Mouse (Mus musculus): Measurements from ENCODE around the gene Gm14214. TPM values are rescaled to one million over a fixed set of nuclear protein-coding genes. Genes with fewer than 3 reads are reported as not detected.

Gm14214 gene
- polyA plus RNA-seq, 1 experiment from 2014 or later, result not detected

GRCm38 (mm10) chr2:154723473-154723872 is 46.4 kb downstream of the Gm14214 start:
- no peak overlapping the region for H3K27ac ChIP-seq (ENCODE audit: low read length)
- H3K4me3 ChIP-seq (ENCODE audit: low read depth, low read length), result no peak overlapping the region
- H3K4me1 ChIP-seq (ENCODE audit: control insufficient read depth, low read depth, low read length), result no peaks in the 10 kb centered on the region
- ATAC-seq (ENCODE audit: low read depth), result no peak
- WGBS (ENCODE audit: insufficient replicate concordance), result 66% methylated on average over 4 of the region's 4 CpGs
- no peaks in the 10 kb centered on the region for H3K9me3 ChIP-seq (replicated peaks; ENCODE audit: control insufficient read depth, low read length)
- no peaks in the 10 kb centered on the region for H3K27me3 ChIP-seq (ENCODE audit: control insufficient read depth, insufficient read depth, low read depth, low read length)
- H3K4me2 ChIP-seq (ENCODE audit: low read depth, low read length), result no peak overlapping the region
- H3K36me3 ChIP-seq (ENCODE audit: control insufficient read depth, insufficient read depth), result no peaks in the 10 kb centered on the region
- no peak overlapping the region for H3K9ac ChIP-seq (ENCODE audit: low read depth, low read length)

GRCm38 (mm10) chr2:154720315-154720714 is 49.5 kb downstream of the Gm14214 start:
- Histone ChIP-seq H3K9ac (ENCODE audit: low read depth, low read length) (no peak overlapping the region), H3K4me1 (ENCODE audit: control insufficient read depth, low read depth, low read length) (no peaks in the 10 kb centered on the region), H3K9me3 (replicated peaks; ENCODE audit: control insufficient read depth, low read length) (no peaks in the 10 kb centered on the region), H3K27me3 (ENCODE audit: control insufficient read depth, insufficient read depth, low read depth, low read length) (no peaks in the 10 kb centered on the region), H3K4me3 (ENCODE audit: low read depth, low read length) (no peak overlapping the region), H3K4me2 (ENCODE audit: low read depth, low read length) (no peak overlapping the region), H3K27ac (ENCODE audit: low read length) (no peak overlapping the region), H3K36me3 (ENCODE audit: control insufficient read depth, insufficient read depth) (no peaks in the 10 kb centered on the region)
- no peak for ATAC-seq (ENCODE audit: low read depth)
- WGBS (ENCODE audit: insufficient replicate concordance), result 51% methylated on average over 2 of the region's 2 CpGs

Other genes starting within 250 kb of the Gm14214 start
- 1.8 and 2.2 TPM in 2 replicates for gene 1700003F12Rik, start 222.9 kb downstream of the Gm14214 start, polyA plus RNA-seq (2015; fragmentation: Nextera tagmentation; extraction: Ambion mirVana)
- 0.08 TPM in 1 of 2 replicates, not detected in the other for gene Actl10, start 218.3 kb downstream of the Gm14214 start, polyA plus RNA-seq (2015; fragmentation: Nextera tagmentation; extraction: Ambion mirVana)
- 0.44 and 0.73 TPM in 2 replicates for gene Necab3, start 211.1 kb downstream of the Gm14214 start, polyA plus RNA-seq (2015; fragmentation: Nextera tagmentation; extraction: Ambion mirVana)
- 9.8 and 14.5 TPM in 2 replicates for gene E2f1, start 200.1 kb downstream of the Gm14214 start, polyA plus RNA-seq (2015; fragmentation: Nextera tagmentation; extraction: Ambion mirVana)
- gene Pxmp4, start 166.3 kb downstream of the Gm14214 start, polyA plus RNA-seq (2015; fragmentation: Nextera tagmentation; extraction: Ambion mirVana), result 43.0 and 44.9 TPM in 2 replicates
- gene Zfp341, start 156.7 kb downstream of the Gm14214 start, polyA plus RNA-seq (2015; fragmentation: Nextera tagmentation; extraction: Ambion mirVana), result 1.7 and 2.3 TPM in 2 replicates
- gene 4930519P11Rik, start 156.6 kb downstream of the Gm14214 start, polyA plus RNA-seq (2015; fragmentation: Nextera tagmentation; extraction: Ambion mirVana), result 0.19 and 0.20 TPM in 2 replicates
- 9.9 and 10.3 TPM in 2 replicates for gene Chmp4b, start 118.3 kb downstream of the Gm14214 start, polyA plus RNA-seq (2015; fragmentation: Nextera tagmentation; extraction: Ambion mirVana)
- gene Raly, start 21.1 kb upstream of the Gm14214 start, polyA plus RNA-seq (2015; fragmentation: Nextera tagmentation; extraction: Ambion mirVana), result 21.8 and 23.0 TPM in 2 replicates
- gene a, start 21.4 kb upstream of the Gm14214 start, polyA plus RNA-seq (2015; fragmentation: Nextera tagmentation; extraction: Ambion mirVana), result not detected in 2 replicates
- gene Eif2s2, start 122.9 kb upstream of the Gm14214 start, polyA plus RNA-seq (2015; fragmentation: Nextera tagmentation; extraction: Ambion mirVana), result 52.8 and 61.4 TPM in 2 replicates
- gene Gm14226, start 248.2 kb upstream of the Gm14214 start, polyA plus RNA-seq (2015; fragmentation: Nextera tagmentation; extraction: Ambion mirVana), result 0.26 and 0.30 TPM in 2 replicates